Mouse (Mus musculus): ENCODE measurements around the gene Xpo1. TPM values are rescaled to one million over a fixed set of nuclear protein-coding genes. Genes with fewer than 3 reads are reported as not detected.

Gene Xpo1
- polyA plus RNA-seq, 1 experiment from 2014 or later, result 52.6 TPM

DNA sequence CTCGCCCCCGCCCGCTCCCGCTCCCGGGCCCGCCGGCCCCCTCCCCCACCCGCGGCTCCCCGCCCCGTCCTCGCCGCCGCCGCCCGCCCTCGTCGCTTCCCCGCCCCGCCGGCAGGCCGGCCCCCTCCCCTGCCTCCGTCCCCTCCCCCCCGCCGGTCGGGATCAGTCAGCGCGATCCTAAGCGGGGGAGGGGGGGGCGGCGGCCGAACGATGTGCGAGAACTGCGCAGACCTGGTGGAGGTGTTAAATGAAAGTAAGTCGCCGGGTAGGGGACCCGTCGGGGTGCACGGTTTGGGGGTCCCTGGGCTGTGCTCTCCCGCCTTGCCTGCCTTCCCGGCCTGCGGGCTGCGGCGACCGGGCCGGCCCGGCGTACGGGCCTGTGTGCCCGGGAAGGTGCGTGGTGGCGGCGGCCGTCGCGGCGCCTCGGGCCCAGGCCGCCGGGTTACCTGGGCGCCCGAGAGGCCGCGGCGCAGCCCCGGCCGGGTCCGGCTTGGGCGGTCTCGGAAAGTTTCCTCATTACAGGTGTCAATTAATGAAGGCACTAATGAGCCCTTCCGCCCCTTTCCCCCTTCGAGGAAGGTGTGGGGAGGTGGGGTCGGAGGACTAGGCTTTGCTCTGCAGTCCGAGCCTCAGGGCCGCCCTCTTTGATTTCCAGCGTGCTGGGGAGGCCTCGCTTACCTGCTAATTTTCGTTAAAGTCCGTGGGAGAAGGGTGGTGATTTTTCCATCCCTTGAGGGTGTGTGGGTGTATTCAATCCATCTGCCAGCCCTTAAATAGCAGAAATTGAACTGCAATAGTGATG is 51.1 kb downstream of the Xpo1 start, which contains the start of gene Usp34:
Gene Usp34, plus strand, starts transcription at position 132 of the 802 bp plus-strand sequence.
- H3K4me2 ChIP-seq (ENCODE audit: low read length), result peak within 1 kb of the TSS; percentile 65
- under 1% methylated on average over 45 of the region's 80 CpGs for WGBS
- H3K9me3 ChIP-seq (ENCODE audit: control insufficient read depth, low read length), result no peaks in the 10 kb centered on the region
- no peaks in the 10 kb centered on the region for H3K36me3 ChIP-seq (ENCODE audit: control insufficient read depth, insufficient read depth, low read length)
- peak; percentile 48; the same call in 1 of the 2 replicates for ATAC-seq
- H3K4me3 ChIP-seq (ENCODE audit: low read length), result peak within 1 kb of the TSS; percentile 95
- H3K27me3 ChIP-seq (replicated peaks; ENCODE audit: control insufficient read depth, insufficient read depth, low read length), result no peaks in the 10 kb centered on the region
- H3K27ac ChIP-seq (ENCODE audit: low read depth, low read length), result peak within 1 kb of the TSS; percentile 95
- H3K9ac ChIP-seq (ENCODE audit: low read depth, low read length), result peak within 1 kb of the TSS; percentile 98
- peaks cover 9% of the 10 kb centered on the region for H3K4me1 ChIP-seq (ENCODE audit: control insufficient read depth, insufficient read depth, low read depth, low read length)

DNA sequence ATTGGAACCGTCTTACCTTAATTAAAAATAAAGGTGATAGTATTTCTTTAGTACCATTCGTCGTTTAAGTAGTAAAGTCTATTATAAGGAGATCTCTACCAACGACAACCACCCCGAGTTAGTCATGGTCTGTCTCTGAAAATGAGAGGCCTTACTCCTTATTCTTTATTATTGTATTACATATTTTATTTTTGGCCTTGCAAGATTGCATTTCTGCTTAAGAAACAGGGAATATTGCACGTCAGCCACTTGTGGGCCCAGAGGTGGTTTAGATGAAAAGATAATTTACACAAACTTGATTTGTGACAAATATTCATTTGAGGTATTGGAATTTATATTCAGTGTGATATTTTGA is 51.7 kb downstream of the Xpo1 start:
- Histone ChIP-seq H3K27me3 (replicated peaks; ENCODE audit: control insufficient read depth, insufficient read depth, low read length) (no peaks in the 10 kb centered on the region), H3K9me3 (ENCODE audit: control insufficient read depth, low read length) (no peaks in the 10 kb centered on the region), H3K4me2 (ENCODE audit: low read length) (peak overlapping the region; percentile 64), H3K4me3 (ENCODE audit: low read length) (peak overlapping the region; percentile 95), H3K4me1 (ENCODE audit: control insufficient read depth, insufficient read depth, low read depth, low read length) (peaks cover 9% of the 10 kb centered on the region), H3K36me3 (ENCODE audit: control insufficient read depth, insufficient read depth, low read length) (no peaks in the 10 kb centered on the region), H3K9ac (ENCODE audit: low read depth, low read length) (peak overlapping the region; percentile 98), H3K27ac (ENCODE audit: low read depth, low read length) (peak overlapping the region; percentile 95)
- ATAC-seq, result no peak
- WGBS, result 2% methylated on average over 6 of the region's 6 CpGs

DNA sequence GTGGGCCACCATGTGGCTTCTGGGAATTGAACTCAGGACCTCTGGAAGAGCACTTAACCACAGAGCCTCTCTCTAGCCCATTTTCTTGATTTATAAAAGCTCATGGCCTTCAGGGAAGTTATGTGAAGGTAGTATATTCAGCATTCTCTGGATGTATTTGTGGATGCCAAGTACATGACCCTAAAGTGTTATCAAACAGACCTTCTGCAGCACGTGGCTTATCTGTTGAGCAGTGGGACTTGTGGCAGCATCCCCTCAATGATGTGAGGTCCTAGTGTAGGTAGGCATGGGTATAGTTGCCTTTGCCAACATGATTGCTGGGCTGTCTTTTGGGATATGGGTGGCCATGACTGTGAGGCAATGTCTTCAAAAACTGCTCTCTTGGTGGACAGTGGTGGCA is 57.7 kb downstream of the Xpo1 start:
- H3K36me3 ChIP-seq (ENCODE audit: control insufficient read depth, insufficient read depth, low read length), result peaks cover 3% of the 10 kb centered on the region; the same call in 1 of the 2 replicates
- WGBS, result 96% methylated on average over 1 of the region's 1 CpGs
- H3K4me1 ChIP-seq (ENCODE audit: control insufficient read depth, insufficient read depth, low read depth, low read length), result peaks cover 5% of the 10 kb centered on the region
- no peak overlapping the region for H3K9ac ChIP-seq (ENCODE audit: low read depth, low read length)
- no peaks in the 10 kb centered on the region for H3K27me3 ChIP-seq (replicated peaks; ENCODE audit: control insufficient read depth, insufficient read depth, low read length)
- no peaks in the 10 kb centered on the region for H3K9me3 ChIP-seq (ENCODE audit: control insufficient read depth, low read length)
- no peak overlapping the region for H3K27ac ChIP-seq (ENCODE audit: low read depth, low read length)
- H3K4me3 ChIP-seq (ENCODE audit: low read length), result no peak overlapping the region
- ATAC-seq, result no peak
- H3K4me2 ChIP-seq (ENCODE audit: low read length), result no peak overlapping the region

DNA sequence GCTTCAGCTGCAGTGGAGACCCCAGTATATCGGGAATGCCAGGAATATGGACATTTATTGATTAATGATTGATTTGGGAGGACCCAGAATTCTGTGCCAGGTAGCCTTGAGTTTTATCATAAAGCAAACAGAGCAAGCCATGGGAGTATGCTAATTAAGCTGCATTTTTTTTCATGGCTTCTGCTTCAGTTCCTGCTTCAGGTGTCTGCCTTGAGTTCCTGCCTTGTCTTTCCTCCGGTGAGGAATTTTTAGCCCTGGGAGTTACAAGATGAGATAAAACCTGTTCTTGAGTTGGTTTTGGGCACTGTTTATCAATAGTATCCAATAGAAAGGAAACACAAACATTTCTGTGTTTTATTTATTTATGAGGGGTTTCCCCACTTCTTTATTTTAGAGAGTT is 73.6 kb downstream of the Xpo1 start:
- Histone ChIP-seq H3K36me3 (ENCODE audit: control insufficient read depth, insufficient read depth, low read length) (no peaks in the 10 kb centered on the region), H3K4me3 (ENCODE audit: low read length) (no peak overlapping the region), H3K27ac (ENCODE audit: low read depth, low read length) (no peak overlapping the region), H3K9me3 (ENCODE audit: control insufficient read depth, low read length) (no peaks in the 10 kb centered on the region), H3K4me2 (ENCODE audit: low read length) (no peak overlapping the region), H3K4me1 (ENCODE audit: control insufficient read depth, insufficient read depth, low read depth, low read length) (no peaks in the 10 kb centered on the region), H3K27me3 (replicated peaks; ENCODE audit: control insufficient read depth, insufficient read depth, low read length) (no peaks in the 10 kb centered on the region), H3K9ac (ENCODE audit: low read depth, low read length) (no peak overlapping the region)
- ATAC-seq, result no peak
- 91% methylated on average over 2 of the region's 2 CpGs for whole genome bisulfite sequencing

DNA sequence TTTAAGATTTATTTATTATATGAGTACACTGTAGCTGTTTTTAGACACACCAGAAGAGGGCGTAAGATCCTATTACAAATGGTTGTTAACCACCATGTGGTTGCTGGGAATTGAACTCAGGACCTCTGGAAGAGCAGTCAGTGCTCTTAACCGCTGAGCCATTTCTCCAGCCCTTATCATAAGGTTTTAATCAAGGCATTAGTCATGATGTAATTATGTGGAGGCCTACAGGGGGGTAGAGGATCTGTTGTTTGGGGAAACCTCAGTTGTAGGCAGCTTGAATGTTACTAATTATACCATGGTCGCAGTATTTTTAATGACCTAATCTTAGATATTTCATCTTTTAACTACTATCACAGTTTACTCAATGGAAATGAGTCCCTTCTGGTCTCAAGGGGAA is 76.3 kb downstream of the Xpo1 start:
- no peaks in the 10 kb centered on the region for H3K27me3 ChIP-seq (replicated peaks; ENCODE audit: control insufficient read depth, insufficient read depth, low read length)
- no peaks in the 10 kb centered on the region for H3K4me1 ChIP-seq (ENCODE audit: control insufficient read depth, insufficient read depth, low read depth, low read length)
- no peak for ATAC-seq
- no peak overlapping the region for H3K4me3 ChIP-seq (ENCODE audit: low read length)
- WGBS, result 78% methylated on average over 3 of the region's 3 CpGs
- H3K4me2 ChIP-seq (ENCODE audit: low read length), result no peak overlapping the region
- no peak overlapping the region for H3K27ac ChIP-seq (ENCODE audit: low read depth, low read length)
- H3K9me3 ChIP-seq (ENCODE audit: control insufficient read depth, low read length), result no peaks in the 10 kb centered on the region
- no peaks in the 10 kb centered on the region for H3K36me3 ChIP-seq (ENCODE audit: control insufficient read depth, insufficient read depth, low read length)
- no peak overlapping the region for H3K9ac ChIP-seq (ENCODE audit: low read depth, low read length)

DNA sequence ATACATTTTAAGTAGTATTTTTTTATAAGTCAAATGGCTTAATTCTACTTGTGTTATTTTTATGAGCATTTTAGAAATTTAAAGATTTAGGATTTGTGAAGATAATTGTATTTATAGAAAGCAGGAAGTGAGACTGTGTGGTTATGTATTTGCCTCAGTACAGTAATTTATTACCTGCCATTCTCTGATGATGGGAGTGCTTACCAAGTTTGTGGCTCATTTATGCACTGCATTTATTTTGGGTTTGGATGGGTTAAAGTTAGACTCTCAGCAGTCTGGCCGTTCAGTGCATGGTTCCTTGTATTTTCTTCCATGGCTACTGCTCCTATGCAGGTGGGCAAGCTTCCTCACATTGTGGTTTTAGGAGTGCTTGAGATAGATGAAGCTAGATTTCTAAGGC is 79.3 kb downstream of the Xpo1 start:
- WGBS, result 78% methylated on average over 1 of the region's 1 CpGs
- no peaks in the 10 kb centered on the region for H3K9me3 ChIP-seq (ENCODE audit: control insufficient read depth, low read length)

More for the DNA sequence above, 79.3 kb downstream of the Xpo1 start:
- Histone ChIP-seq H3K9ac (ENCODE audit: low read depth, low read length) (no peak overlapping the region), H3K4me1 (ENCODE audit: control insufficient read depth, insufficient read depth, low read depth, low read length) (no peaks in the 10 kb centered on the region), H3K4me2 (ENCODE audit: low read length) (no peak overlapping the region), H3K27me3 (replicated peaks; ENCODE audit: control insufficient read depth, insufficient read depth, low read length) (no peaks in the 10 kb centered on the region), H3K4me3 (ENCODE audit: low read length) (no peak overlapping the region), H3K36me3 (ENCODE audit: control insufficient read depth, insufficient read depth, low read length) (0 out of 2 replicates have a peak, but pooled peaks cover 4% of the 10 kb centered on the region), H3K27ac (ENCODE audit: low read depth, low read length) (no peak overlapping the region)
- ATAC-seq, result no peak

Other genes starting within 250 kb of the Xpo1 start
- gene Fam161a, start 248.5 kb upstream of the Xpo1 start, polyA plus RNA-seq (2015; fragmentation: Nextera tagmentation; extraction: Ambion mirVana), result 4.6 and 5.7 TPM in 2 replicates
- gene Usp34, start 50.9 kb downstream of the Xpo1 start, polyA plus RNA-seq (2015; fragmentation: Nextera tagmentation; extraction: Ambion mirVana), result 26.3 and 27.1 TPM in 2 replicates
- gene Ahsa2, start 242.0 kb downstream of the Xpo1 start, polyA plus RNA-seq (2015; fragmentation: Nextera tagmentation; extraction: Ambion mirVana), result 89.2 and 107 TPM in 2 replicates

Data from hindbrain, embryonic 16.5 days (tissue).